8 mouse cellular contexts compared by ENCODE assay signal in the genomic region with DNA sequence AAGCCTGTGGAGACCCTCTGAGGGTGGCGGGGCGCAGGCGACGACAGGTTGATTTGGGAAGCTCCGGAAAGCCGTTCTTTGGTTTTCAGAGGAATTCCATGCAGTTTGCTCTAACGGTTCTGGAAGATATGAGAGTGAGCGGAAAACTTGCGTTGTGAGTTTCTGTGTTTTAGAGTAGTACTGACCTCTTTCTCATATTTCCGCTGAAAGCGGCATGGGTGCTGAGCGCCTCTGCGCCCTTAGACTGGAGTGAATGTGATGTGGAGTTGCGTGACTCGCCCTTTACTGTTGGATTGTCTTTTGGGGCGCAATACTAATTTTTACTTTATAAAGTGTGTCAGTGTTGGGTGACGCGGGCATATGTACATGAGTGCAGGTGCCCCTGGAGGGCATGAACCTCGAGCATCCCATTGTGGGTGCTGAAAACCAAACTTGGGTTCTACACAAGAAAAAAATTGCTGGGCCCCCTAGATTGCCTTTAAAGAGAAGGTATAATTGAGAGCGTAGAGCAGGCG. TPM values are rescaled to one million over a fixed set of nuclear protein-coding genes. Genes with fewer than 3 reads are reported as not detected.
DNase-seq lines count a peak whose midpoint lies in the region; ATAC-seq and TF ChIP-seq lines count a peak whose summit lies in the region.

No protein-coding gene starts in this region.

- H3K4me3 ChIP-seq in kidney, adult 2 months (ENCODE audit: insufficient read depth, low read depth, low read length), result peak overlapping the region; percentile 91
- H3K4me3 ChIP-seq in heart, postnatal 0 days (ENCODE audit: low read depth, low read length), result peak overlapping the region; percentile 97
- H3K4me3 ChIP-seq in liver, embryonic 16.5 days (ENCODE audit: low read depth, low read length), result peak overlapping the region; percentile 98

- peak overlapping the region; percentile 79 for H3K4me2 ChIP-seq in heart, postnatal 0 days (ENCODE audit: low read depth, low read length)
- peak overlapping the region; percentile 80 for H3K4me2 ChIP-seq in liver, embryonic 16.5 days (ENCODE audit: low read depth, low read length)

- no peak for TF ChIP-seq CTCF in kidney, adult 2 months (conservative IDR thresholded peaks at IDR 0.05; ENCODE audit: insufficient read depth, insufficient read length, low read depth, low read length)
- TF ChIP-seq CTCF in heart, postnatal 0 days (IDR thresholded peaks at IDR 0.05; ENCODE audit: low read depth), result no peak

- no peaks in the 10 kb centered on the region for H3K27me3 ChIP-seq in kidney, adult 2 months (replicated peaks; ENCODE audit: control insufficient read depth, insufficient read depth, low read length)
- H3K27me3 ChIP-seq in heart, postnatal 0 days (ENCODE audit: control insufficient read depth, insufficient read depth, low read length), result no peaks in the 10 kb centered on the region
- no peaks in the 10 kb centered on the region for H3K27me3 ChIP-seq in liver, embryonic 16.5 days (ENCODE audit: control insufficient read depth, insufficient read depth, low read depth, low read length)

- no peak for TF ChIP-seq POLR2A in kidney, adult 2 months (IDR thresholded peaks at IDR 0.05; ENCODE audit: low read depth, low read length)

- DNase-seq in kidney, adult 2 months, result peak; percentile 14
- DNase-seq in kidney, postnatal 14 days, result no peak
- peak; percentile 38 for DNase-seq in T-cell, adult 2 months (ENCODE audit: low spot score)
- DNase-seq in heart, postnatal 0 days (ENCODE audit: low spot score), result no peak
- DNase-seq in thymus, postnatal 0 days (ENCODE audit: low spot score), result peak; percentile 55
- no peak for DNase-seq in left cerebral cortex, adult 18-20 months (ENCODE audit: low spot score in 2 of 2)

- H3K9me3 ChIP-seq in heart, postnatal 0 days (replicated peaks; ENCODE audit: control insufficient read depth, low read length), result no peaks in the 10 kb centered on the region
- H3K9me3 ChIP-seq in liver, embryonic 16.5 days (replicated peaks; ENCODE audit: control insufficient read depth, low read length), result no peaks in the 10 kb centered on the region; the same call in 1 of the 2 replicates

- WGBS in kidney, adult 2 months, result 4% methylated on average over 21 of the region's 21 CpGs
- WGBS in heart, postnatal 0 days, result 2% methylated on average over 21 of the region's 21 CpGs
- WGBS in liver, embryonic 16.5 days (ENCODE audit: insufficient replicate concordance), result 3% methylated on average over 21 of the region's 21 CpGs

- no peak for ATAC-seq in heart, postnatal 0 days (ENCODE audit: insufficient read depth, low read depth)
- ATAC-seq in liver, embryonic 16.5 days (ENCODE audit: low read depth), result no peak
- ATAC-seq in cerebellum, adult (ENCODE audit: insufficient number of reproducible peaks, low FRiP score, low TSS enrichment), result no peak

- peak overlapping the region; percentile 92 for H3K9ac ChIP-seq in heart, postnatal 0 days (replicated peaks; ENCODE audit: low read depth, low read length)
- peak overlapping the region; percentile 99 for H3K9ac ChIP-seq in liver, embryonic 16.5 days (ENCODE audit: low read depth, low read length)

- H3K36me3 ChIP-seq in kidney, adult 2 months (ENCODE audit: control insufficient read depth, insufficient read depth, low read length), result no peaks in the 10 kb centered on the region
- 0 out of 2 replicates have a peak, but pooled peaks cover 3% of the 10 kb centered on the region for H3K36me3 ChIP-seq in heart, postnatal 0 days (replicated peaks; ENCODE audit: control insufficient read depth, insufficient read depth, low read length)
- peaks cover 12% of the 10 kb centered on the region for H3K36me3 ChIP-seq in liver, embryonic 16.5 days (ENCODE audit: control insufficient read depth, insufficient read depth)

- TF ChIP-seq EP300 in heart, postnatal 0 days (IDR thresholded peaks at IDR 0.05; ENCODE audit: low read depth), result no peak

- H3K27ac ChIP-seq in kidney, adult 2 months (ENCODE audit: insufficient read depth, low read depth, low read length), result peak overlapping the region; percentile 54; the same call in 1 of the 2 replicates
- H3K27ac ChIP-seq in heart, postnatal 0 days (ENCODE audit: low read depth), result peak overlapping the region; percentile 96
- H3K27ac ChIP-seq in liver, embryonic 16.5 days (ENCODE audit: low read length), result peak overlapping the region; percentile 98

- H3K4me1 ChIP-seq in kidney, adult 2 months (ENCODE audit: control insufficient read depth, insufficient read depth, low read length), result no peaks in the 10 kb centered on the region; the same call in none of the 2 replicates
- H3K4me1 ChIP-seq in heart, postnatal 0 days (ENCODE audit: control insufficient read depth, insufficient read depth), result peaks cover 12% of the 10 kb centered on the region
- peaks cover 7% of the 10 kb centered on the region for H3K4me1 ChIP-seq in liver, embryonic 16.5 days (ENCODE audit: control insufficient read depth, low read depth, low read length)

RNA-seq across cellular contexts. Expression of gene Smc4, which starts 1.8 kb away (rescaled TPM):
- 2.5 and 3.0 TPM in 2 replicates for polyA plus RNA-seq in kidney, adult 2 months (2012; rRNA removed)
- 32.8 and 52.5 TPM in 2 replicates for total RNA-seq in heart, postnatal 0 days (2014; rRNA removed; ENCODE audit: low replicate concordance)
- 77.1 and 80.2 TPM in 2 replicates for polyA plus RNA-seq in heart, postnatal 0 days (2015; fragmentation: Nextera tagmentation; extraction: Ambion mirVana)
- polyA plus RNA-seq in liver, embryonic 16.5 days (2015; fragmentation: Nextera tagmentation; extraction: Ambion mirVana), result 124 and 131 TPM in 2 replicates
- polyA plus RNA-seq in thymus, postnatal 0 days (2015; fragmentation: Nextera tagmentation; extraction: Ambion mirVana), result 332 and 397 TPM in 2 replicates
- 1 to 10 TPM; 3.9 to 5.1 TPM for total RNA-seq in left cerebral cortex, adult 18-20 months (2021)

RNA-seq across cellular contexts. Expression of gene Ift80, which starts 1.9 kb away (rescaled TPM):
- polyA plus RNA-seq in kidney, adult 2 months (2012; rRNA removed), result 3.8 and 4.2 TPM in 2 replicates
- 3.2 and 13.6 TPM in 2 replicates for total RNA-seq in heart, postnatal 0 days (2014; rRNA removed; ENCODE audit: low replicate concordance)
- 2.8 and 3.0 TPM in 2 replicates for polyA plus RNA-seq in heart, postnatal 0 days (2015; fragmentation: Nextera tagmentation; extraction: Ambion mirVana)
- polyA plus RNA-seq in liver, embryonic 16.5 days (2015; fragmentation: Nextera tagmentation; extraction: Ambion mirVana), result 6.6 and 7.4 TPM in 2 replicates
- 20.4 and 21.8 TPM in 2 replicates for polyA plus RNA-seq in thymus, postnatal 0 days (2015; fragmentation: Nextera tagmentation; extraction: Ambion mirVana)
- 10 to 100 TPM; 21.3 to 25.4 TPM for total RNA-seq in left cerebral cortex, adult 18-20 months (2021)

RNA-seq across cellular contexts. Expression of gene Trim59, which starts 38.3 kb away (rescaled TPM):
- polyA plus RNA-seq in kidney, adult 2 months (2012; rRNA removed), result 0.34 and 0.42 TPM in 2 replicates
- total RNA-seq in heart, postnatal 0 days (2014; rRNA removed; ENCODE audit: low replicate concordance), result 8.6 and 19.1 TPM in 2 replicates
- polyA plus RNA-seq in heart, postnatal 0 days (2015; fragmentation: Nextera tagmentation; extraction: Ambion mirVana), result 19.6 and 22.7 TPM in 2 replicates
- 143 and 145 TPM in 2 replicates for polyA plus RNA-seq in liver, embryonic 16.5 days (2015; fragmentation: Nextera tagmentation; extraction: Ambion mirVana)
- polyA plus RNA-seq in thymus, postnatal 0 days (2015; fragmentation: Nextera tagmentation; extraction: Ambion mirVana), result 110 and 125 TPM in 2 replicates
- total RNA-seq in left cerebral cortex, adult 18-20 months (2021), result 10 to 100 TPM; 11.0 to 11.2 TPM

Comparison
In these comparisons a context has a peak if more than half of its experiments do, and no peak if none do; other contexts are left out.
1. DNase-seq: peak in kidney, adult 2 months (single experiment), T-cell, adult 2 months (single experiment) and thymus, postnatal 0 days (single experiment); none in kidney, postnatal 14 days (single experiment), heart, postnatal 0 days (single experiment) and left cerebral cortex, adult 18-20 months (0 of 2).
2. RNA of gene Smc4, which starts 1.8 kb away (polyA plus RNA-seq): 332 to 397 TPM in thymus, postnatal 0 days, 124 to 131 TPM in liver, embryonic 16.5 days and 77.1 to 80.2 TPM in heart, postnatal 0 days; 2.5 to 3.0 TPM in kidney, adult 2 months; every median in the first group is over 10 times any median in the second.
3. RNA of gene Trim59, which starts 38.3 kb away (polyA plus RNA-seq): 143 to 145 TPM in liver, embryonic 16.5 days, 110 to 125 TPM in thymus, postnatal 0 days and 19.6 to 22.7 TPM in heart, postnatal 0 days; 0.34 to 0.42 TPM in kidney, adult 2 months; every median in the first group is over 10 times any median in the second.
4. Peak in every context shown above with its lines, with median percentiles within 50 percentile points of each other: H3K27ac ChIP-seq and H3K4me3 ChIP-seq.